Mouse (Mus musculus): Measurements from ENCODE around the gene Cd248. TPM values are rescaled to one million over a fixed set of nuclear protein-coding genes. Genes with fewer than 3 reads are reported as not detected.

The Cd248 gene
- 22.9 and 26.3 TPM in 2 replicates for polyA plus RNA-seq (2016; fragmentation: Nextera tagmentation; extraction: Ambion mirVana)

DNA sequence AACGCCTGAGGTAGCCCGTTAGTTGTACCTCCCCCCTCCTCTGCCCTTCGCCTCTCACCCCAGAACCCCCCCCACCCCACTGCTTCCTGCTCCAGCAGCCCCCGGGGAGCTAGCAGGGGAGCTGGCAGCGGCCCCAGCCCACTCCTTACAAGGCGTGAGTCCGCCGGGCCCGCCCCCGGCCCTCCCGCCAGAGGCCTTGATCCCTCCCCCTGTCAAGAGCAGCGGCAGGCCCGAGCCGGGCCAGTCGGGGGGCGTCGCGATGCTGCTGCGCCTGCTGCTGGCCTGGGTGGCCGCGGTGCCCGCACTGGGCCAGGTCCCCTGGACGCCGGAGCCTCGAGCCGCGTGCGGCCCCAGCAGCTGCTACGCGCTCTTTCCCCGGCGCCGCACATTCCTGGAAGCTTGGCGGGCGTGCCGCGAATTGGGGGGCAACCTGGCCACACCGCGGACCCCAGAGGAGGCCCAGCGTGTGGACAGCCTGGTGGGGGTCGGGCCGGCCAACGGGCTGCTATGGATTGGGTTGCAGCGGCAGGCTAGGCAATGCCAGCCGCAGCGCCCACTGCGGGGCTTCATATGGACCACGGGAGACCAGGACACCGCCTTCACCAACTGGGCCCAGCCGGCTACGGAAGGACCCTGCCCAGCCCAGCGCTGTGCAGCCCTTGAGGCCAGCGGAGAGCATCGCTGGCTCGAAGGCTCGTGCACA, at the start of gene Cd248:
Gene Cd248 (plus strand): TSS at position 212 of the 703 bp plus-strand sequence.
- peak within 1 kb of the TSS; percentile 86 for H3K4me2 ChIP-seq (replicated peaks)
- H3K9ac ChIP-seq, result peak within 1 kb of the TSS; percentile 77
- WGBS, result under 1% methylated on average over 55 of the region's 56 CpGs
- H3K27ac ChIP-seq, result no peak within 1 kb of the TSS
- H3K9me3 ChIP-seq, result no peaks in the 10 kb centered on the region
- H3K4me3 ChIP-seq, result peak within 1 kb of the TSS; percentile 45
- ATAC-seq (ENCODE audit: low FRiP score, low read depth), result no peak
- no peaks in the 10 kb centered on the region for H3K36me3 ChIP-seq
- peaks cover 48% of the 10 kb centered on the region for H3K27me3 ChIP-seq (replicated peaks)
- peaks cover 57% of the 10 kb centered on the region for H3K4me1 ChIP-seq

- Histone ChIP-seq H3K9ac (no peak overlapping the region), H3K4me2 (replicated peaks) (no peak overlapping the region), H3K27ac (no peak overlapping the region), H3K36me3 (no peaks in the 10 kb centered on the region), H3K9me3 (no peaks in the 10 kb centered on the region), H3K27me3 (replicated peaks) (no peaks in the 10 kb centered on the region), H3K4me1 (no peaks in the 10 kb centered on the region; the same call in 1 of the 2 replicates), H3K4me3 (no peak overlapping the region)
- 91% methylated on average over 3 of the region's 3 CpGs for WGBS
- no peak for ATAC-seq (ENCODE audit: low FRiP score, low read depth)
These were observed 49.7 kb upstream of the Cd248 start for GRCm38 (mm10) chr19:5018191-5018590.

DNA sequence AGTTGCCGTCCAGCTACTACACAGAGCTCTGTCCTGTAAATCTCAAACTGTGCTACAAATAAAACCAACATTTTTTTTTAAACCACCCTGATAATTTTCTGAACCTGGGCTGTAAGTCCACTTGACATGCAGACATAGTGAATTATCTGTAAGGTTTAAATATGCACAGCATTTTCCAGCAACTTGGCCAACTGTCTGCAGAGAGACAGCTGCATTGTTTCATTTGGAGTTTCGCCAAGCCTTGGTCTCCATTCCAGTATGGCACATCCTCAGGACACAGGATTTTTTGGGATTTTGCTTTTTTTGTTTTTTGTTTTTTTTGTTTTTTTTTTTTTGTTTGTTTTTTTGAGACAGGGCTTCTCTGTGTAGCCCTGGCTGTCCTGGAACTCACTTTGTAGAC, 46.5 kb upstream of the Cd248 start:
- no peak overlapping the region for H3K4me3 ChIP-seq
- no peak overlapping the region for H3K9ac ChIP-seq
- ATAC-seq (ENCODE audit: low FRiP score, low read depth), result no peak
- peaks cover 8% of the 10 kb centered on the region for H3K4me1 ChIP-seq
- H3K36me3 ChIP-seq, result no peaks in the 10 kb centered on the region; the same call in 1 of the 2 replicates
- H3K27ac ChIP-seq, result no peak overlapping the region
- no peaks in the 10 kb centered on the region for H3K9me3 ChIP-seq
- H3K27me3 ChIP-seq (replicated peaks), result no peaks in the 10 kb centered on the region
- 83% methylated on average over 2 of the region's 2 CpGs for WGBS
- H3K4me2 ChIP-seq (replicated peaks), result no peak overlapping the region

DNA sequence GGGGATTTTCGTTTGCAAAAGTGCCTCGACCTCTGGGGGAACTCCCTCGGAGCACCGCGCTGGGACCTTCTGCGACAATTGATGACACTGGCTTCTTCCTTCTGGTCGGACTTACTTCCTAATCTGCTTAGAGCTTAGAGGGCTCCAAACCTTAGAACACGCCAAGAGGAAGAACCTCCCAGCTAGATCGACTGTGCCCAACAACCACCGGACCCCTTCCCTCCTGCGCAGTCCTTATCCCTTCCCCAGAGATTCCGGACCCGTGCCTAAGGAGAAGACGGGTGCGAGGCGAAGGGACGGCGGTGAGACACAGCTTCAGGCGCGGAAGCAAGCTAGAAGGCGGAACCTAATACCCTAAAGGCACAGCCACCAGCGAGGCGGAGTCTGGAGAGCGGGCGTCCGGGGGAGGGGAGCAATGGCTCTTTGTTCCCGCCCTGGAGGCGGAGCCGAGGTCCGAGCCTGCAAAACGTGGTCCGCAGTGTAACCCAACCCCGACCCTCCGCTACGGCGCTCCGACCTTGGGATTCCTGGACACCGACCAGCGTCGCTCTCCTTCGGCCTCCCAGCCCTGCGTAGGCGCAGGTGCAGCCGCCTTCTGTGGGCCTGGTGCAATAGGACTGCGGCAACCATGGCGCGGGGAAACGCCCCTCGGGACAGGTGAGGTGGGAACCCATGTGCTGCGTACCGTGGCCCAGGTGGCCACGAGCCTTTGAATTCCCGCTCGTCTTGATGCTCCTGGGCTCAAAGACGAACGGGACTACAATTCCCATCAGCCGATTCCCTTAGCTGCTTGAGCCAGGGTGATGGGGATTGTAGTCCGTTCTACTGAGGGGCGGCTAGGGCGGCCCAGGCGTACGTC, 44.0 kb upstream of the Cd248 start, which contains the start of gene Slc29a2:
Gene Slc29a2 (plus strand): TSS at position 240 of the 859 bp plus-strand sequence.
- Histone ChIP-seq H3K9ac (peak within 1 kb of the TSS; percentile 74), H3K36me3 (peaks cover 19% of the 10 kb centered on the region), H3K4me1 (peaks cover 8% of the 10 kb centered on the region), H3K27ac (peak within 1 kb of the TSS; percentile 76), H3K4me2 (replicated peaks) (peak within 1 kb of the TSS; percentile 87), H3K27me3 (replicated peaks) (no peaks in the 10 kb centered on the region), H3K9me3 (no peaks in the 10 kb centered on the region), H3K4me3 (peak within 1 kb of the TSS; percentile 72)
- WGBS, result under 1% methylated on average over 62 of the region's 62 CpGs
- peak; percentile 95 for ATAC-seq (ENCODE audit: low FRiP score, low read depth)

DNA sequence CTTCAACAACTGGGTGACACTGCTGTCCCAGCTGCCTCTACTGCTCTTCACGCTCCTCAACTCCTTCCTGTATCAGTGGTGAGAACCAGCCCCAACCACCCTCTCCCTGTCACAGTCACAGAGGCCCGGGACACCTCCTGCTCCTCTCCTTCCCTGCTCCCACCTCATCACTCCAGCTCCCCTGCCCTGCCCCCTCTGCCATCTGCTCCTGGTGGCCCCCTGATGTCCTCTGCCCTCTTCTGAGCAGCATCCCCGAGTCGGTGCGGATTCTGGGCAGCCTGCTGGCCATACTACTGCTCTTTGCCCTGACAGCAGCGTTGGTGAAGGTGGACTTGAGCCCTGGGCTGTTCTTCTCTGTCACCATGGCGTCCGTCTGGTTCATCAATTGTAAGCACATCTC, 41.8 kb upstream of the Cd248 start:
- peaks cover 40% of the 10 kb centered on the region for H3K36me3 ChIP-seq
- no peak overlapping the region for H3K9ac ChIP-seq
- ATAC-seq (ENCODE audit: low FRiP score, low read depth), result no peak
- H3K27me3 ChIP-seq (replicated peaks), result no peaks in the 10 kb centered on the region
- no peak overlapping the region for H3K4me3 ChIP-seq
- peaks cover 8% of the 10 kb centered on the region for H3K4me1 ChIP-seq
- no peak overlapping the region for H3K27ac ChIP-seq
- 94% methylated on average over 8 of the region's 8 CpGs for WGBS
- H3K4me2 ChIP-seq (replicated peaks), result no peak overlapping the region
- no peaks in the 10 kb centered on the region for H3K9me3 ChIP-seq

DNA sequence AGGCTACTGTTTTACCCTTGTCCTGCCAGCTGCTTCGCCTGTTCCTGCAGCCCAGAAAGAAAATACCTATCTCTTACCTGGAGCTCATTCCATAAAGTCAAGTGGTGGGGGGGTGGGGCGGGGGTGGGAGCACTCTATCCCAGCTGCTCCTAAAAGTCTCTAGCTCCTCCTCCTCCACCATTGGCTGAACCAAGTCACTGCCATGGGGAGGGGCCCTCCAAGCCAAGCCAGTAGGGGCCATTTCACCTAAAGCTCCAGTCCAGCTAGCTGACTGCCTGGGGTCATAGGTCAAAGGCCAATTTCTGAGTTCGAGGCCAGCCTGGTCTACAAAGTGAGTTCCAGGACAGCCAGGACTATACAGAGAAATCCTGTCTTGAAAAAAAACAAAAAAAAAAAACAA, 35.2 kb upstream of the Cd248 start:
- H3K9me3 ChIP-seq, result no peaks in the 10 kb centered on the region
- WGBS, result 82% methylated on average over 3 of the region's 3 CpGs
- 0 out of 2 replicates have a peak, but pooled peaks cover 2% of the 10 kb centered on the region for H3K4me1 ChIP-seq
- no peak overlapping the region for H3K4me3 ChIP-seq
- no peak overlapping the region for H3K9ac ChIP-seq
- no peak overlapping the region for H3K27ac ChIP-seq
- H3K4me2 ChIP-seq (replicated peaks), result no peak overlapping the region
- no peaks in the 10 kb centered on the region for H3K27me3 ChIP-seq (replicated peaks)
- peaks cover 34% of the 10 kb centered on the region for H3K36me3 ChIP-seq
- no peak for ATAC-seq (ENCODE audit: low FRiP score, low read depth)

DNA sequence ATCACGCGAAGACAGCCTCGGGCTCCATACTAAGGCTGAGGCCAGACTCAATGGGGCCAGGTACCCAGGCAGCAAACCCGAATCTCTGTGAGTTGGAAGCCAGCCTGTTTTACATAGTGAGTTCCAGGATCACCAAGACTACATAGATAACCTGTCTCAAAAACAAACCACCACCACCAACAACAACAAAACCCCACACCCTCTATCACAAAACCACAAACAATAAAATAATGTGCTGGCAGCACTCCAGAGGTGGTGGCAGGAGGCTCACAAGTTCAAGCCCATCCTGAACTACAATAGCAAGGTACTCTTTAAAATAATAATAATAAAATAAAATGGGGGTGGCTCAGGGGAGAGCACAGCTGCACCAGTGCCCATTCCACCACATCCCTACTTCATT, 31.3 kb upstream of the Cd248 start:
- Histone ChIP-seq H3K9me3 (no peaks in the 10 kb centered on the region), H3K9ac (no peak overlapping the region), H3K36me3 (peaks cover under 1% of the 10 kb centered on the region; the same call in 1 of the 2 replicates), H3K4me2 (replicated peaks) (no peak overlapping the region), H3K4me3 (no peak overlapping the region), H3K27me3 (replicated peaks) (no peaks in the 10 kb centered on the region), H3K27ac (no peak overlapping the region), H3K4me1 (peaks cover 26% of the 10 kb centered on the region)
- ATAC-seq (ENCODE audit: low FRiP score, low read depth), result no peak
- 83% methylated on average over 4 of the region's 4 CpGs for whole genome bisulfite sequencing

GRCm38 (mm10) chr19:5037678-5038571, 30.0 kb upstream of the Cd248 start:
- Histone ChIP-seq H3K27ac (peak overlapping the region; percentile 50; the same call in 1 of the 2 replicates), H3K4me3 (peak overlapping the region; percentile 89), H3K4me1 (peaks cover 37% of the 10 kb centered on the region), H3K4me2 (replicated peaks) (peak overlapping the region; percentile 98), H3K9me3 (no peaks in the 10 kb centered on the region), H3K9ac (peak overlapping the region; percentile 76), H3K36me3 (0 out of 2 replicates have a peak, but pooled peaks cover 4% of the 10 kb centered on the region), H3K27me3 (replicated peaks) (no peaks in the 10 kb centered on the region)
- 7% methylated on average over 32 of the region's 32 CpGs for WGBS
- ATAC-seq (ENCODE audit: low FRiP score, low read depth), result peak; percentile 59

- under 1% methylated on average over 44 of the region's 44 CpGs for WGBS
- 0 out of 2 replicates have a peak, but pooled peaks cover 5% of the 10 kb centered on the region for H3K36me3 ChIP-seq
- H3K27ac ChIP-seq, result peak within 1 kb of the TSS; percentile 50; the same call in 1 of the 2 replicates
- peak within 1 kb of the TSS; percentile 76 for H3K9ac ChIP-seq
- H3K9me3 ChIP-seq, result no peaks in the 10 kb centered on the region
- peak; percentile 93 for ATAC-seq (ENCODE audit: low FRiP score, low read depth)
- H3K4me2 ChIP-seq (replicated peaks), result peak within 1 kb of the TSS; percentile 98
- peak within 1 kb of the TSS; percentile 89 for H3K4me3 ChIP-seq
- H3K4me1 ChIP-seq, result peaks cover 37% of the 10 kb centered on the region
- no peaks in the 10 kb centered on the region for H3K27me3 ChIP-seq (replicated peaks)
These were observed 29.1 kb upstream of the Cd248 start, which contains the start of the genes B4gat1 and AC124502.3 for GRCm38 (mm10) chr19:5038709-5039156. Gene B4gat1 (plus strand): TSS chr19:5038826. Gene AC124502.3 (plus strand): TSS chr19:5038891.

- 13% methylated on average over 41 of the region's 41 CpGs for WGBS
- Histone ChIP-seq H3K4me1 (peaks cover 37% of the 10 kb centered on the region), H3K27ac (peak overlapping the region; percentile 12; the same call in 1 of the 2 replicates), H3K36me3 (peaks cover 9% of the 10 kb centered on the region; the same call in 1 of the 2 replicates), H3K4me3 (peak overlapping the region; percentile 89), H3K4me2 (replicated peaks) (peak overlapping the region; percentile 98), H3K9ac (peak overlapping the region; percentile 76), H3K9me3 (no peaks in the 10 kb centered on the region), H3K27me3 (replicated peaks) (no peaks in the 10 kb centered on the region)
- ATAC-seq (ENCODE audit: low FRiP score, low read depth), result peak; percentile 18
These were observed 28.4 kb upstream of the Cd248 start for GRCm38 (mm10) chr19:5039301-5040114.

All from neural tube, embryonic 12.5 days (tissue).